Mouse (Mus musculus) fat pad, adult 2 months (tissue): ENCODE data around the gene Sdccag8.

Experiments used
- DNase-seq: peaks from one replicate; pipeline ENCODE4 v3.0.0-alpha.2; 2011; ENCODE audit warnings: low read depth, low spot score; ENCODE audit errors: extremely low read depth

Sdccag8 gene

GRCm38 (mm10) chr1:177007405-177007804, 192.9 kb downstream of the Sdccag8 start:
- no peak for DNase-seq

GRCm38 (mm10) chr1:177008777-177009176, 194.3 kb downstream of the Sdccag8 start:
- no peak for DNase-seq

GRCm38 (mm10) chr1:177010041-177010440, 195.6 kb downstream of the Sdccag8 start:
- DNase-seq, result no peak

GRCm38 (mm10) chr1:177010607-177011302, 196.3 kb downstream of the Sdccag8 start:
- DNase-seq, result no peak

GRCm38 (mm10) chr1:177011688-177012087, 197.2 kb downstream of the Sdccag8 start:
- no peak for DNase-seq

GRCm38 (mm10) chr1:177012774-177013173, 198.3 kb downstream of the Sdccag8 start:
- no peak for DNase-seq

- no peak for DNase-seq
These were observed 198.9 kb downstream of the Sdccag8 start for GRCm38 (mm10) chr1:177013313-177013712.

GRCm38 (mm10) chr1:177013776-177014175, 199.3 kb downstream of the Sdccag8 start:
- DNase-seq, result no peak

- no peak for DNase-seq
These were observed 199.9 kb downstream of the Sdccag8 start for GRCm38 (mm10) chr1:177014346-177014745.

- DNase-seq, result no peak
These were observed 200.5 kb downstream of the Sdccag8 start for GRCm38 (mm10) chr1:177014921-177015439.

- DNase-seq, result no peak
These were observed 201.5 kb downstream of the Sdccag8 start for GRCm38 (mm10) chr1:177015917-177016316.

- no peak for DNase-seq
These were observed 202.3 kb downstream of the Sdccag8 start for GRCm38 (mm10) chr1:177016729-177017128.

GRCm38 (mm10) chr1:177018750-177019149, 204.3 kb downstream of the Sdccag8 start:
- DNase-seq, result no peak

GRCm38 (mm10) chr1:177019668-177020067, 205.2 kb downstream of the Sdccag8 start:
- DNase-seq, result no peak

GRCm38 (mm10) chr1:177022751-177023150, 208.3 kb downstream of the Sdccag8 start:
- no peak for DNase-seq

GRCm38 (mm10) chr1:177027706-177028105, 213.2 kb downstream of the Sdccag8 start:
- no peak for DNase-seq

- DNase-seq, result no peak
These were observed 214.6 kb downstream of the Sdccag8 start for GRCm38 (mm10) chr1:177029032-177029431.

- DNase-seq, result no peak
These were observed 216.2 kb downstream of the Sdccag8 start for GRCm38 (mm10) chr1:177030669-177031068.

- no peak for DNase-seq
These were observed 216.7 kb downstream of the Sdccag8 start for GRCm38 (mm10) chr1:177031196-177031595.

- DNase-seq, result no peak
These were observed 217.8 kb downstream of the Sdccag8 start for GRCm38 (mm10) chr1:177032233-177032632.

GRCm38 (mm10) chr1:177035460-177035859, 221.0 kb downstream of the Sdccag8 start:
- no peak for DNase-seq

GRCm38 (mm10) chr1:177038383-177038782, 223.9 kb downstream of the Sdccag8 start:
- DNase-seq, result no peak
